Mouse (Mus musculus) adrenal gland, postnatal 4 days (tissue): Measurements from ENCODE around the gene Ptpdc1. TPM values are rescaled to one million over a fixed set of nuclear protein-coding genes. Genes with fewer than 3 reads are reported as not detected.

Source experiments
- DNase-seq, 2 experiments: peaks; one replicate each; pipeline ENCODE4 v3.0.0; 2021 to 2022; ENCODE audit warnings: low spot score in 2 of 2, mixed read lengths in 2 of 2
- microRNA-seq: library from miRNA; unstranded; fragments of <30 nt; microRNA quantifications from one replicate; pipeline ENCODE4 v1.2.0, GENCODE M21; 2021
- total RNA-seq, 2 experiments: library from RNA; stranded (reverse); gene quantifications; 2 replicates each; pipeline ENCODE4 v1.2.3; 2021

The Ptpdc1 gene
- total RNA-seq, 2 experiments from 2014 or later: 14.4 to 15.5 TPM

DNA sequence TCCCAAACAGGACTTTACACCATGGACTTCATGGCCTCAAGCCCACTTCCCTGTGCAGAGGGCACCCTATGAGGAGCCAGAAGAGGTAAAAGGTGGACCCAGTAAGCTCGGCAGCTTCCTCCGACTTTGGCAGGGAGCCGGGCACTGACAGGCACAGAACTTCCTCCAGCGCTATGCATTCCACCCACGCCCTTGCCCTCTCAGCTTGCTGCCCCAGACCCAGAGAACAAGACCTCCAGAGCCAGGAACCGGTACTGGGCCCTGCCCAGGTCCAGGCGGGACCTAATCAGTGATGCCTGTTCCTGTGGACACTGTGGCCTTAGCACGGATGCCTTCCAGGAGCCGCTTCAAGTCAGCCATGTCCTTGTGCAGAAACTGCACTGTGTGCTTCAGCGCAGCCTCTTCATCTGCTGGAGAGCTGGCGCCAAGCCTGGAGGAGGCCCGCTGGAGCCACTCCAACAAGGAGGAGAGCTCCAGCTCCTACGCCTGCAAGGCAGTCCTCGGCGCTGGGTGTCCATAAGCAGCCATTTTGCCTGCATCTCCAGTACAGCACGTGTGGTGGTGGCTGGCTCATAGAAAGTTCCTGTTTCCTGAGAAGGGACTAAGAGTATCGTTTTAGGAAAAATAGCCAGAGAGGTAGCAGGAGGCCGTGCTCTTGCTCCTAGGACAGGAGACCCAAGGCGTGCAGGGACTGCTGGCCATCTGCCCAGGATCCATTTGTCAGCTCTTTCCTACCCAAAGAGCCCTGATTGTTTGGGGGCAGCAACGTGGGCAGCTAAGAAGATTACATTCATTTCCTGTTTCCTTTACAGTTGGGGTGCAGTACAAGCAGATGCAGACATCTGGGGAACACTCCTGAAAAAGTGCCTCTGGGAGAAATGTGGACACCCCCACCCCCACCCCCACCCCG, 73.0 kb downstream of the Ptpdc1 start:
- peak; percentile 57 to 78 for DNase-seq

DNA sequence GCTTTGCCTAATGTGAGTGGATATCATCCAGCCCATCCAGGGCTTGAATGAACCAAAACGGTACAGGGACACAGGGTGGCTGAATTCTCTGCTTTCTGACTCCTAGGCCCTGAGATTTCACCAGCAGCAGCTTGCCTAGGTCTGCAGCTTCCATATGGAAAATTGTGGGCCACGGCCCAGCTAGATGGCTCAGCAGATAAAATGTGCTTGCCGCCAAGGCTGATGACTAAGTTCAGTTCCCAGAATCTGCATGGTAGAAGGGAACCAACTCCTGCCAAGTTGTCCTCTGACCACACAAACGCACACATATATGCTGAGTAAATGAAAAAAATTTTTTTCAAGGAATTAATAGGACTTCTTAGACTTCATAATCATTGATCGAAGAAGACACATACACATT, 77.2 kb downstream of the Ptpdc1 start:
- no peak for DNase-seq

DNA sequence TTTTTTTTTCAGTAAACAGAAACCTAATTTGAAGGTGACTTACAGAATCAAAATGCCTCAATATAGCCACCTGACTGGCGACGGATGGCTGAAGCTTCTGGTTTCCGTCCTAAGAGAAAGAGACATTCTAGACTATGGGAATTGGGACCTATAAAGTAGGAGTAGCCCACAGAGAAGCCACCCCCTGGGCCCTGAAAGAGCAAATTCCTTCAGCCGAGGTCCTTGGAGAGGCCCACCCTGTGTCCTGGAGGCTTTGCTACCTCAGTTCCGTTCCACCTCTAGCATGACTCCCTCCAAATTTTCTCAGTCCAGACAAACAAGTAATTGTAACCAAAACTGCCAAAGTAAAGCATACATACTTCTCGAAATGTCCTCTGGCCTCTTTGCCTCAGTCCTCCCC, 77.8 kb downstream of the Ptpdc1 start:
- no peak for DNase-seq

DNA sequence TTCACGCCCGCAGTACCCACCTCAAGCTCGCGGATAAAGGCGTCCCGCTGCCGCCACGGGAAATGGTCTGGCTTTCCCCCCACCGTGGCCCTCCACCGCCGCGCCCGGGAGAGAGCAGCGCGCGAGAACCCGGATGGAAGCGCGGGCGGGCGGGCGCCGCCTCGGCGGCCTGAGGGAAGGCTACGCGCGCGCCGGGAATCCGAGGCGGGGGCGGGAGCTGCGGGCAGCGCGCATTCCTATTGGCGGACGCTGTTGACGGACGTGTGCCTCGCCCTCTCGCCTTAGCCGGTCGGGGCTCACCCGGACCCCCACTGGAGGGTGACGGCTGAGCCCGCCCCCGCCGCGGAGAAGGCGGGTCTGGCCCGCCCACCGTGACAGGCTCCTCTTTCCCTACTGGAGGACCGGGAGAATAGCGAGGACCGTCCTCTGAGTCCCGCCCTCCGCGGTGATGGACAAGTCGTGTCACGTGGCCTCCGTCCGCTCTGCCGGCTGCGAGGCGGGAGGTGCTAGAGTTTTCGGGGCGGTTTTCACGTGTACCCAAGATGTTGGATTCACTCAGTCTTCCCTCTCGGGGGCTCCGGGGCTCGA, 79.0 kb downstream of the Ptpdc1 start:
- peak; percentile 97 to 98 for DNase-seq

DNA sequence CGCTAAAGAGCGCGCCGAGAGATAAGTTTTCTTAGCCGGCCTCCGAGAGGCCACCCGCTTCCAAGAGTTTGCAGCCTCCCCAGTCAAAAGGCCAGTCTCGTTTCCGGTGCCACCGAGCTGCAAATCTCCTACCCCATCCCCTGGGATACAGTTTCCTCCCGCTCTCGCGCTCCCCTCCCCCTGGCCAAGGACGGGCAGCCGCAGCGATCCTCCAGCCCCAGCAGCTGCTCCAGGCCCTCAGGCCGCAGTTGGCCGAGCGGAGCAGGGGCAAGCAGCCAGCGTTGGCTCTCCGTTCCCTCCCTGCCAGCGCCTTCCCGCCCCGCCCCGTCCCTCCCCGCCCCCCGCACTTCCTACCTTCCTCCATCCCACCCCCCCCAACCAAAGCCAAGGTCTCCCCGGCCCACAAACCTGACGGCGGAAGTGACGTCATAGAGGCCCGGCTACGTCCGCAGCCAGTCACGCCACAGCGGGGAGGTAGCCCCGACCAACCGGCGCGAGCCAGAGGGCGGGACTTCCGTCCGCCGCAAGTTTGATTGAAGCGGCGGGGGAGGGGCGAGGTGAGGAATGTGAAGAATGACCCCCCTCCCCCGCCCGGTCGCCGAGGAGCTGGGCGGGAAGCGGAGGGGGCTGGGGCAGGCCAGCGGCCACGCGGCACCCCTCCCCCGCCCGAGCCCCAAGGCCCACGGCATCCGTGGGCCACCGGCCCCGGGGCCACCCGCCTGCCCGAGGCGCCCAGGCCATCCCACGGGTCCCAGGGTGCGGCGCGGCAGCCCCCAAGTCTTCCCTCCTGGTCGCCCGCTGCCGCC, 79.8 kb downstream of the Ptpdc1 start:
- peak; percentile 95 to 96 for DNase-seq

DNA sequence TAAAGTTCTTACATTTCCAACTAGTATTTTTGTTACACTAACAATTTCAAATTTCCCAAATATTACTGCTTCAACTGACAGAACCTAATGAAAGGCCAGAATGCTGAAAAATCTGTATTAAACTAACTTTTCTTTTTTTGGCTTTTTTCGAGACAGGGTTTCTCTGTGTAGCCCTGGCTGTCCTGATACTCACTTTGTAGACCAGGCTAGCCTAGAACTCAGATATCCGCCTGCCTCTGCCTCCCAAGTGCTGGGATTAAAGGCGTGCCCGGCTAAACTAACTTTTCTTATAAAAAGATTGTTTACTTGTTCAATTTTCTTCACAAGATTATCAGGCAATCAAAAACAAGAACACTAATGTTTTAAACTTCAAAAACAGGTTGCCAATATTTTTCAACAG, 80.6 kb downstream of the Ptpdc1 start:
- DNase-seq: no peak

DNA sequence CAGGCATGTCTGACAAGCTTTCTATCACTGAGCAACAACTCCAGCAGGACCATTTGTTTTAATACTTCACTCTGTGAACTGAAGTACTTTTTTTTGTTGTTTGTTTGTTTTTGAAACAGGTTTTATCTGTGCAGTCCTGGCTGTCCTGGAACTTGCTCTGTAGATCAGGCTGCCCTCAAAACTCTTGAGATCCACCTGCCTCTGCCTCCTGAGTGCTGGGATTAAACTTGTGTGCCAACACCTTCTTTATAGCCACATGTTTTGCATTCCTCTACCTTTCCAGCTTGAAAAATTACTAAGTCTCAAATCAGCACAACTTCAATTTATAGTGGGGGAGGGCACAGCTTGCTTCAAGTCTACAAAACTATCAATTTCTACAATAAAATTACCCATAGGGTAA, 81.1 kb downstream of the Ptpdc1 start:
- no peak for DNase-seq

DNA sequence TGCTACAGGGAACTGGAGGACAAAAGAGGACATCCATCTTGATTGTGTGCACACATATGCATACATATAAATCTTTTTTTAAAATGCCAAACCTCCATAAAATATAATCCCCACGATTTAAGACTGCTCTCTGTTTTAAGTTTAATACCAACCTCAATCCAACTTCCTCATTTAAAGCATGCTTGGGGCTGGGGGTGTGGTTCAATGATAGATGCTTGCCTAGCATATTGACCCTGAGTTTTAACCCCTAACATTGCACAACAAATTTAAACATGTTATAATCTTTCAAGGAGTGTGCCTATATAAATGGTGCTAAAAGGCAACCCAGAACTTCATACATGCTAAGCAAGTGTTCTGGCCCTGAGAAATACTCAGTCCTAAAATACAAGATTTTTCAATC, 85.0 kb downstream of the Ptpdc1 start:
- no peak for DNase-seq

DNA sequence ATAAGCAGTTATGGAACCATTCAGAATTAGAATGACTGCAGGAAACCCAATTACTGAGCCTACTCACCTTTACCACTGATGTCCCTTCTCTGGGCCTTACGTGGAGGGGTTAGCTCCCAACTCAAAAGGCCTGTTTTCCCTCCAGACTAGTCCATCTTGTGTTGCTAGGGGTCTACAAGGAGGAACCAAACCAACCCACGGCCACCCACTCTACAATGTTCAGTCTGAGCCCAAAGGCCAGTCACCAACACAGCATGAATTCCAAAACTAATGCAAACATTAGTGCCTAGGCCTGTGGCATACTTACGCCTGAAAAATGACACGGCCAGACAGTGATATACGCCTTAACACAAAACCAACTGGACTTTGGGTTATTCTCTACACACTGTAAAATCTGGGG, 92.0 kb downstream of the Ptpdc1 start:
- DNase-seq: no peak

DNA sequence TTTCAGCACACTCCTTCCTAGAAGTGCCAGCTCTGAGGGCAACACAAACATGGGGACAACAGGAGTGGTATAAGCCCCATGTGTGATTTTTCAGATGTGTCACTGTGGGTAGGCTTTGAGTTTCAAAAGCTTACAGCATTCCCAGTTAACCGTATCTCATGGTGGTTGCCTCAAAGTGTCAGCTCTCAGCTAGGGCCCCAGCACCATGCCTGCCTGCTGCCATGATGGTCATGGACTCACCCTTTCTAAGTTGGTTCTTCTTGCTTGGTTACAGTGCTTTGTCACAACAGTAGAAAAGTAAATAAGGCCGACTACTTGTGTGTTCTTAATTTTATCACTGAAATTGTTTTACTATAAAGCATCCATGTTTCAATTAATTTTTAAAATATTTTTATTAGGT, 94.0 kb downstream of the Ptpdc1 start:
- no peak for DNase-seq

DNA sequence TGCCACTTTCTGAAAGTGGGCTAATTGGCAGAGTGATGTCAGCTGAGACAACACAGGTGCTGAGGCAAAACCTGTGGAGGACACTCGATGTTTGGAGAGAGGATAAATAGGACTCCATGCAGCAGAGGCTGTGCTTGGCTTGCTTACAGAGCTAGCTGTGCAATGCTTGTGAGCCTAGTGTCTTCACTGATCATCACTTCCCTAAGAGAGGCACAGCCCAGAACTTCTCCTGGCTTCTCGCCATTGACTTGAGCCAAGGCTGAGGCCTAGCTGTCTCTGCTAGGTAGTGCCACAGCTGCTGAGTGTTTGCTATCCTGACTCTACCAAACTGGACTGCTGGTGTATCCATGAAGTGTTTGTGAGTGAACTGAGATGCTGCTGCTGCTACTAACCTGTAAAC, 94.8 kb downstream of the Ptpdc1 start:
- no peak for DNase-seq

DNA sequence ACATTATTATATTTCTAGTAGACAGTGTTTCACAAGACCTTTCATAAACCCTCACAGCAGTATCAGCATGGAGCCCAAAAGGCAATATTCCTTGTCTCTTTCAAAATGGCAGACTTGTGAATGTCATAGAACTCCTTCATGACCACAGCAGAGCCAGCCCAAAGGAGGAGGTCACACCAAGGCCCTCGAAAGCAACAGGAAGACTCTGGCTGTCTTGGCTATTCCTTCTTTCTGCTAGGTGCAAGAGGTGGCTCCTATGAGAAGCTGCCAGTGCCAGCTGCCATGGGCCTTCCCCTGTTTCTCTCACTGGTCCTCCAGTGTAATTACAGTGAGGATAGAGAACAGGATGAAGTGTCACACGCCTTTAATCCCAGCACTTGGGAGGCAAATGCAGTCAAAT, 96.4 kb downstream of the Ptpdc1 start:
- DNase-seq: no peak

DNA sequence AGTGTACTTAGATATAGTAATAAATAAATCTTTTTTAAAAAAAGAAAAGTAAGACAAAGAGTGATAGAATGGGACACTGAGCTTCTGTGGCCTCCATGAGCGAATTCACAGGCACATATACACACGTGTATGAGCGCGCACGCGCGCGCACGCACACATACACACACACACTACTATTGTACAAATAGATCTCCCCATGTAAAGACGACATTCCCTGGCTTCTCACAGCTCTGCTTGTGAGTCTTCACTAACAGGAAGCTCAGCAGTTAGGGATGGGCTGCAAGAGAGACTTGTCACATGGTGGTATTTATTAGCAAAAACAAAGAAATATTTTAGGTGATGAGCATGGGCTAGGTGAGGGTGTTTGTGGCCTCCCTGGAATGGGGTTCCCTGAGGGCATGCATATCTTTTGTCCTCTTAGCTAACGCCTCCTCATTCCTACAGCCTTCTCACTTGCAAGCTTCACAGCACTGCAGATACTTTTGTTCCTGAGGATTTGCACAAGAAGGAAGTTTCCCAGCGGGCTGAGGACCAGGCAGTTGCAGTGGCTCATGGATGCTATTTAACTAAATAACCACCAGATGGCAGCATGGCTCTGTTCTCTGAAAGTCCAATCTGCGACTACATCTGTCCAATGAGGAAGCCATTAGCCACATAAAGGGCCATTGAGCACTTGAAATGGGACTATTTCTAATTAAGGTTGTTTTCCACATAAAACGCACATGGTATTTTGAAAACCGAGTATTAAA, 97.2 kb downstream of the Ptpdc1 start:
- no peak for DNase-seq

Small RNA genes within 50 kb of the gene (microRNA-seq; reads per million reads assigned to microRNA genes)
- gene Gm24111: not detected
- 322 reads per million, percentile 61 among the genes with 10 or more reads in this experiment for gene Mirlet7a-1
- 13,365 reads per million, percentile 95 among the genes with 10 or more reads in this experiment for gene Mirlet7d
- not detected for gene Mirlet7f-1

Other genes starting within 250 kb of the Ptpdc1 start
- 10 to 100 TPM; 11.7 to 12.0 TPM for gene Zfp169, start 112.2 kb downstream of the Ptpdc1 start, total RNA-seq
- gene A830005F24Rik, start 112.1 kb downstream of the Ptpdc1 start, total RNA-seq: not detected
- under 1 TPM in 1 of 2 experiments, not detected in 1; 0.28 TPM for gene Barx1, start 37.3 kb upstream of the Ptpdc1 start, total RNA-seq
- gene Phf2, start 245.5 kb upstream of the Ptpdc1 start, total RNA-seq: 10 to 100 TPM; 44.6 to 45.7 TPM